Mouse (Mus musculus) embryonic fibroblast, embryonic 13.5 days (primary cell): ENCODE results near the gene Fndc3a. TPM values are rescaled to one million over a fixed set of nuclear protein-coding genes. Genes with fewer than 3 reads are reported as not detected.

Source experiments
- H3K27ac ChIP-seq: 2 replicates; pipeline ENCODE4 v1.5.1; 2012; ENCODE audit warnings: low read length, control low read depth, inconsistent platforms; ENCODE audit not compliant: insufficient read depth
- H3K4me1 ChIP-seq: 2 replicates; pipeline ENCODE4 v1.6.1; 2011; ENCODE audit warnings: low read length; ENCODE audit not compliant: control insufficient read depth, insufficient read depth
- H3K4me3 ChIP-seq: 2 replicates; pipeline ENCODE4 v1.5.1; 2011; ENCODE audit warnings: mild to moderate bottlenecking, control low read depth, low read length; ENCODE audit not compliant: insufficient read depth
- CTCF ChIP-seq: IDR thresholded peaks from 2 replicates; pipeline ENCODE4 v1.5.1; 2011; ENCODE audit warnings: mild to moderate bottlenecking, control low read depth, low read length, moderate library complexity, borderline replicate concordance; ENCODE audit not compliant: insufficient read depth
- POLR2A ChIP-seq: IDR thresholded peaks from 2 replicates; pipeline ENCODE4 v1.6.1; 2011; ENCODE audit warnings: low read depth, mild to moderate bottlenecking, control low read depth, low read length, moderate library complexity
- polyA plus RNA-seq: library from polyadenylated mRNA; stranded (reverse); fragments of >200 nt; gene quantifications from 2 replicates; pipeline ENCODE4 v1.2.4, GENCODE M21; 2011; ENCODE audit warnings: low read depth; ENCODE audit not compliant: missing spikeins, insufficient read length

Fndc3a gene
- polyA plus RNA-seq, 1 experiment, result 109 TPM

GRCm38 (mm10) chr14:72725865-72726264, 16.1 kb upstream of the Fndc3a start:
- TF ChIP-seq CTCF (no peak), POLR2A (no peak)
- Histone ChIP-seq H3K4me1 (no peaks in the 10 kb centered on the region), H3K4me3 (no peak overlapping the region)

DNA sequence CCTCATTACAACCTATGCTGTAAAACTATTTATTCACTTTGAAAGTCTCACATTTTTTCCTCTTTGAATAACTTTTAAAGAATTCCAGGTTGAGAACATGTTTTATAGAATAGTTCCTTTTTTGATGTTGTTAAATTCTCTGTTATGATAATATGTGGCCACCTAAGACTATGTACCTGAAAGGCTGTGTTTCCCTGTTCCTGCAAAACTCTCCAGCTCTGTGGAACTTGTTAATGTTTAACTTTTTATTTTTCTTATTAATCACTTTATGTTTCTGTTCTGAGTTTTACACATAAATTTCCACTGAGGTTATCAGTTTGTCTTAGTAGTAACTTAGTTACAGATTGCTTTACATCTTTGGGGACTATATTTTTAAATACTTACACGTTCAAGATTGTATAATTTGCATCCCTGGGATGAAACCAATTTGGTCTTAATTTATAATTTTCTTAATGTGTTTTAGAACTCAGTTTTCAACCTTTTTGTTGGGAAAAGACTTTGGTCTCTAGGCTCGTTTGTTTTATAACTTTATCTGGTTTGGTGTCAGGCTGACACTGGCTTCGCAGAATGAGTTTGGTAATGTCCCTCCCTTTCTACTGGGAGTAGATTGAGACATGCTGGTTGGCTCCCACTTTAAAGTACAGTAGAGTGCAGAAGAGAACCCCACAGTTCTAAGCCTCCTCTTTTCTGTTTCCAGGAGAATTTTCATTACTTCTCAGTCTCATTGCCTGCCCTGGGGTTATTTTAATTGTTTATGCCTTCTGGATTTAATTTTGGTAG, 12.7 kb upstream of the Fndc3a start:
- Histone ChIP-seq H3K4me3 (no peak overlapping the region), H3K27ac (no peak overlapping the region), H3K4me1 (no peaks in the 10 kb centered on the region)
- TF ChIP-seq POLR2A, result no peak
- TF ChIP-seq CTCF, result no peak

More at GRCm38 (mm10) chr14:72725865-72726264, 16.1 kb upstream of the Fndc3a start:
- H3K27ac ChIP-seq, result no peak overlapping the region

- Histone ChIP-seq H3K4me3 (no peak overlapping the region), H3K4me1 (no peaks in the 10 kb centered on the region), H3K27ac (no peak overlapping the region)
- TF ChIP-seq POLR2A (no peak), CTCF (no peak)
These were observed 6.4 kb upstream of the Fndc3a start for GRCm38 (mm10) chr14:72716175-72716574.

DNA sequence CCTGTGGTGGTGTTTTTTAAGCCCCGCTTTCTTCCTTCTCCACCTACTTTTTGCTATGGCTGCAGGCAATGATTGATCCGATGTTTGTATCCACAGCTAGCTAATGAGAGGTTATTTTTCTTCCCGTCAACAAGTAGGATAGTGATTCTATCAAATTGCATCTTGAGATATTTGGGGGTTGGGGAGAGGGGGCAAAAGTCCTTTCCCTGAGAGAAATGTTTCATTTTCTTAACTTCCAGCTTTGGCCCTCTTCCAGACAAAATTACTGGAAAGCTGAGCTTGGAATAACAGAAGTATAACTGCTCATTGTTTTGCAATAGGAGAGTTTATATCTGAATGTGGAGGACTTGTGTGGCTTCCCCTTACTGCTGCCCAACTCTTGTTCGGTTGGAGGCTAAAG, 1.3 kb upstream of the Fndc3a start:
- TF ChIP-seq POLR2A (no peak), CTCF (no peak)
- Histone ChIP-seq H3K4me3 (peak overlapping the region; percentile 4; the same call in 1 of the 2 replicates), H3K27ac (peak overlapping the region; percentile 39), H3K4me1 (no peaks in the 10 kb centered on the region)

- Histone ChIP-seq H3K27ac (peak overlapping the region; percentile 39), H3K4me1 (no peaks in the 10 kb centered on the region), H3K4me3 (peak overlapping the region; percentile 81)
- TF ChIP-seq POLR2A (peak; percentile 33; the same call in 1 of the 2 replicates), CTCF (no peak)
These were observed 681 bp upstream of the Fndc3a start for GRCm38 (mm10) chr14:72710341-72711027.

DNA sequence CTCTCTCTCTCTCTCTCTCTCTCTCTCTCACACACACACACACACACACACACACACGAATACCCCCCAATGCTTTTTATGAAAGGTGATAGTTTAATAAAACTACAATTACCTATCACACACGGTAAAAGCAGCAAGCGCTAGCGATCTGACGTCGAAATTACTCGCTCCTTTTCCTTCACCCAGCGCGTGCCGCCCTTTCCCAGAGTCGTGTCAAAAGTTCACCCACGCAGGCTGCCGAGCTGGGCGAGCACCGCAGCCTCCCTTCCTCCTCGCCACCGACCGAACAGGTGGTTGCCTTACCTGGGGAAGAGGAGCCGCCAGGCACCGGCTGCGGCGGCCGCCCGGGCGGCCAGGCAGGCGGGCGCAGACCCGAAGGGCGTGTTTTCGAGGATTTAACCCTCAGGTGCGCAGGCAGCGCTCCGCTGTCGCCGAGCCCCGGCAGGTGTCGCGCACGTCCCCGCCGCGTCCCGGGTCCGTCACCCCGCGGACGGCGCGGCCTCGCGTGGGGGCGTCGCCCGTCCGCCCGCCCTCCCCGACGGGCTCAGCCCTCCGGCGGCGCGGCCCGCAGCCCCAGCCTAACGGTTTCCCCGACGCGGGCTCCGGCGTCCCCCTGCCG, 603 bp downstream of the Fndc3a start:
- TF ChIP-seq CTCF (no peak), POLR2A (no peak)
- peak overlapping the region; percentile 81 for H3K4me3 ChIP-seq
- H3K4me1 ChIP-seq, result no peaks in the 10 kb centered on the region
- peak overlapping the region; percentile 59 for H3K27ac ChIP-seq

- Histone ChIP-seq H3K4me3 (peak overlapping the region; percentile 81), H3K27ac (peak overlapping the region; percentile 59), H3K4me1 (no peaks in the 10 kb centered on the region)
- TF ChIP-seq POLR2A, result no peak
- no peak for TF ChIP-seq CTCF
These were observed 1.2 kb downstream of the Fndc3a start for GRCm38 (mm10) chr14:72708581-72708991.

GRCm38 (mm10) chr14:72700056-72700455, 9.7 kb downstream of the Fndc3a start:
- no peak overlapping the region for H3K4me3 ChIP-seq
- H3K4me1 ChIP-seq, result no peaks in the 10 kb centered on the region
- TF ChIP-seq POLR2A (no peak), CTCF (no peak)
- H3K27ac ChIP-seq, result no peak overlapping the region

- Histone ChIP-seq H3K4me1 (no peaks in the 10 kb centered on the region), H3K4me3 (no peak overlapping the region), H3K27ac (no peak overlapping the region)
- TF ChIP-seq CTCF (no peak), POLR2A (no peak)
These were observed 18.4 kb downstream of the Fndc3a start for GRCm38 (mm10) chr14:72691406-72691805.

- no peak for TF ChIP-seq POLR2A
- no peak for TF ChIP-seq CTCF
- Histone ChIP-seq H3K4me3 (no peak overlapping the region), H3K4me1 (no peaks in the 10 kb centered on the region), H3K27ac (no peak overlapping the region)
These were observed 20.3 kb downstream of the Fndc3a start for GRCm38 (mm10) chr14:72689525-72689924.
